Mouse (Mus musculus) lung, postnatal 0 days (tissue): Measurements from ENCODE around the gene Akap2.

ENCODE experiments used
- CTCF ChIP-seq: IDR thresholded peaks from 2 replicates; pipeline ENCODE4 v1.5.1; 2016; ENCODE audit warnings: antibody characterized with exemption, mild to moderate bottlenecking
- EP300 ChIP-seq: IDR thresholded peaks from 2 replicates; pipeline ENCODE4 v1.6.1; 2016; ENCODE audit warnings: antibody characterized with exemption, mild to moderate bottlenecking, control low read depth

DNA sequence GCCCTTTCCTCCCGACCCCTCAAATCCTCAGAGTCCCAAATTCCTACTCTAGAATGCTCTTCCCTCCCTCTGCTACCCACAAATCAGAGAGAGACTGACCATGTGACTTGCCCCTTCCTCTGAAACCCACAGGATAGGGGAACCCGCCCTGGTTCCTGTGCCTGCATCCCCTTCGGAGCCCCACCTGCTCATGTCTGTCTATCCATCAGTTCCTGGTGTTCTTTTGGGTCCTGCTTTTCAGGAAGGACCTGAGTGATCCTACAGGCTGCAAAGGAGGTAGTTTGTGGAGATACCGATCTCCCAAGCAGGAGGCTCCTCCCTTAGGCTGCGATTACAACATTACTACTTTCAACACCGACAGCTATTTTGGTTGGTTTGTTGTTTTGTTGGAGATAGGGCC, 191.4 kb downstream of the Akap2 start:
- TF ChIP-seq CTCF (no peak), EP300 (no peak)
